Mouse (Mus musculus): ENCODE results near the gene St7l.

The St7l gene

GRCm38 (mm10) chr3:104901154-104901553 is 37.3 kb downstream of the St7l start:
- DNase-seq (ENCODE audit: low spot score) = no peak

GRCm38 (mm10) chr3:104905389-104905788 is 41.6 kb downstream of the St7l start:
- DNase-seq (ENCODE audit: low spot score) = no peak

- DNase-seq (ENCODE audit: low spot score) = no peak
Measured at GRCm38 (mm10) chr3:104906007-104906406, 42.2 kb downstream of the St7l start.

- DNase-seq (ENCODE audit: low spot score) = no peak
Measured at GRCm38 (mm10) chr3:104909195-104909594, 45.4 kb downstream of the St7l start.

- DNase-seq (ENCODE audit: low spot score) = no peak
Measured at GRCm38 (mm10) chr3:104914986-104915385, 51.2 kb downstream of the St7l start.

GRCm38 (mm10) chr3:104929385-104929784 is 65.6 kb downstream of the St7l start:
- no peak for DNase-seq (ENCODE audit: low spot score)

GRCm38 (mm10) chr3:104937728-104938305 is 74.0 kb downstream of the St7l start:
- DNase-seq (ENCODE audit: low spot score) = no peak

- no peak for DNase-seq (ENCODE audit: low spot score)
Measured at GRCm38 (mm10) chr3:104938327-104938726, 74.5 kb downstream of the St7l start.

- no peak for DNase-seq (ENCODE audit: low spot score)
Measured at GRCm38 (mm10) chr3:104940691-104941090, 76.9 kb downstream of the St7l start.

- no peak for DNase-seq (ENCODE audit: low spot score)
Measured at GRCm38 (mm10) chr3:104942682-104943081, 78.9 kb downstream of the St7l start.

- DNase-seq (ENCODE audit: low spot score) = no peak
Measured at GRCm38 (mm10) chr3:104943333-104943732, 79.5 kb downstream of the St7l start.

- DNase-seq (ENCODE audit: low spot score) = no peak
Measured at GRCm38 (mm10) chr3:104944894-104945293, 81.1 kb downstream of the St7l start.

GRCm38 (mm10) chr3:104950926-104951325 is 87.1 kb downstream of the St7l start:
- no peak for DNase-seq (ENCODE audit: low spot score)

GRCm38 (mm10) chr3:104952891-104953670 is 89.3 kb downstream of the St7l start:
- DNase-seq (ENCODE audit: low spot score) = no peak

GRCm38 (mm10) chr3:104954137-104954536 is 90.3 kb downstream of the St7l start:
- no peak for DNase-seq (ENCODE audit: low spot score)

- DNase-seq (ENCODE audit: low spot score) = no peak
Measured at GRCm38 (mm10) chr3:104954551-104954950, 90.7 kb downstream of the St7l start.

GRCm38 (mm10) chr3:104956131-104956581 is 92.4 kb downstream of the St7l start:
- no peak for DNase-seq (ENCODE audit: low spot score)

GRCm38 (mm10) chr3:104960026-104961000 is 96.5 kb downstream of the St7l start:
- no peak for DNase-seq (ENCODE audit: low spot score)

GRCm38 (mm10) chr3:104961066-104962059 is 97.6 kb downstream of the St7l start, which contains the start of gene Wnt2b:
TSS of gene Wnt2b (minus strand) at chr3:104961921.
- no peak for DNase-seq (ENCODE audit: low spot score)

- no peak for DNase-seq (ENCODE audit: low spot score)
Measured at GRCm38 (mm10) chr3:104962141-104962611, 98.4 kb downstream of the St7l start.

GRCm38 (mm10) chr3:104962866-104963265 is 99.1 kb downstream of the St7l start:
- no peak for DNase-seq (ENCODE audit: low spot score)

Measured in urinary bladder, postnatal 25 days (tissue).